Mouse (Mus musculus) bone marrow, adult 2 months (tissue): ENCODE measurements around the gene Uso1. TPM values are rescaled to one million over a fixed set of nuclear protein-coding genes. Genes with fewer than 3 reads are reported as not detected.
"Not testable (repeated sequence)": the region's sequence is repeated elsewhere in the genome, so short reads cannot be mapped to it uniquely, and the experiment has no call there.

Experiments used
- H3K27ac ChIP-seq: fragments of 200-500 bp; 2 replicates; pipeline ENCODE4 v1.5.1; 2012; ENCODE audit warnings: low read depth, mild to moderate bottlenecking, control low read depth, inconsistent platforms, low read length; ENCODE audit not compliant: control insufficient read depth, poor library complexity, insufficient read depth
- H3K4me1 ChIP-seq: fragments of 200-500 bp; 2 replicates; pipeline ENCODE4 v1.6.1; 2011; ENCODE audit warnings: low read length; ENCODE audit not compliant: control insufficient read depth, insufficient read depth
- H3K4me3 ChIP-seq: fragments of 200-500 bp; replicated peaks from 2 replicates; pipeline ENCODE3; 2011; ENCODE audit warnings: mild to moderate bottlenecking, low read depth, low read length, control low read depth; ENCODE audit not compliant: control insufficient read depth
- CTCF ChIP-seq: fragments of 200-500 bp; IDR thresholded peaks from 2 replicates; pipeline ENCODE4 v1.5.1; 2011; ENCODE audit warnings: low read length, control low read depth; ENCODE audit not compliant: control insufficient read depth, insufficient read depth
- POLR2A ChIP-seq: fragments of 200-500 bp; IDR thresholded peaks from 2 replicates; pipeline ENCODE4 v1.6.1; 2011; ENCODE audit warnings: low read depth, mild to moderate bottlenecking, control low read depth, low read length, borderline replicate concordance; ENCODE audit not compliant: control insufficient read depth
- WGBS: fragments of 180-500 bp; shearing (Covaris S2); methylation state at CpG from one replicate; pipeline ENCODE4 v1.1.7; 2018; 5-methylcytosine and 5-hydroxymethylcytosine counted together
- polyA plus RNA-seq: library from polyadenylated mRNA; stranded (reverse); fragments of >200 nt; gene quantifications from 2 replicates; pipeline ENCODE4 v1.2.4, GENCODE M21; 2011; ENCODE audit warnings: low replicate concordance; ENCODE audit not compliant: missing spikeins, insufficient read depth, insufficient read length

Uso1 gene
- polyA plus RNA-seq, 1 experiment, result 23.1 TPM

- Histone ChIP-seq H3K4me1 (peaks cover 2% of the 10 kb centered on the region), H3K27ac (no peak overlapping the region), H3K4me3 (no peak overlapping the region)
- 95% methylated on average over 4 of the region's 4 CpGs for WGBS
- TF ChIP-seq CTCF, result no peak; the same call in 1 of the 2 replicates
- no peak for TF ChIP-seq POLR2A
Observed at GRCm38 (mm10) chr5:92132127-92132526, 5.6 kb upstream of the Uso1 start.

- H3K4me1 ChIP-seq, H3K27ac ChIP-seq: not testable (repeated sequence)
- WGBS, result 75% methylated on average over 4 of the region's 4 CpGs
- H3K4me3 ChIP-seq, result peak overlapping the region; percentile 38
Observed at GRCm38 (mm10) chr5:92133006-92133405, 4.7 kb upstream of the Uso1 start.

GRCm38 (mm10) chr5:92134934-92135333 lies 2.8 kb upstream of the Uso1 start:
- no peak for TF ChIP-seq CTCF
- no peak for TF ChIP-seq POLR2A
- Histone ChIP-seq H3K4me3 (no peak overlapping the region), H3K27ac (no peak overlapping the region), H3K4me1 (peaks cover 4% of the 10 kb centered on the region)
- 68% methylated on average over 3 of the region's 3 CpGs for WGBS

GRCm38 (mm10) chr5:92136536-92137238 lies 1.1 kb upstream of the Uso1 start:
- Histone ChIP-seq H3K27ac (no peak overlapping the region), H3K4me1 (peaks cover 4% of the 10 kb centered on the region), H3K4me3 (no peak overlapping the region)
- 43% methylated on average over 9 of the region's 9 CpGs for WGBS
- no peak for TF ChIP-seq CTCF

- no peak for TF ChIP-seq POLR2A
- TF ChIP-seq CTCF, result no peak
- under 1% methylated on average over 43 of the region's 43 CpGs for WGBS
- Histone ChIP-seq H3K4me1 (peaks cover 4% of the 10 kb centered on the region), H3K27ac (peak overlapping the region; percentile 84), H3K4me3 (peak overlapping the region; percentile 69)
Observed at GRCm38 (mm10) chr5:92138093-92138621, 419 bp downstream of the Uso1 start.

- Histone ChIP-seq H3K4me1 (peaks cover 3% of the 10 kb centered on the region; the same call in 1 of the 2 replicates), H3K27ac (no peak overlapping the region), H3K4me3 (peak overlapping the region; percentile 38)
- no peak for TF ChIP-seq CTCF
- no peak for TF ChIP-seq POLR2A
- WGBS, result 21% methylated on average over 1 of the region's 1 CpGs
Observed at GRCm38 (mm10) chr5:92139191-92139590, 1.5 kb downstream of the Uso1 start.

GRCm38 (mm10) chr5:92141696-92142095 lies 4.0 kb downstream of the Uso1 start:
- H3K4me3 ChIP-seq, result no peak overlapping the region
- no peak overlapping the region for H3K27ac ChIP-seq
- H3K4me1 ChIP-seq, result peaks cover 4% of the 10 kb centered on the region; the same call in 1 of the 2 replicates
- TF ChIP-seq POLR2A (no peak), CTCF (no peak)
- WGBS, result 88% methylated on average over 5 of the region's 5 CpGs

GRCm38 (mm10) chr5:92142481-92142880 lies 4.7 kb downstream of the Uso1 start:
- 52% methylated on average over 3 of the region's 3 CpGs for WGBS
- Histone ChIP-seq H3K4me3 (no peak overlapping the region), H3K27ac (no peak overlapping the region), H3K4me1 (peaks cover 4% of the 10 kb centered on the region; the same call in 1 of the 2 replicates)
- no peak for TF ChIP-seq CTCF
- no peak for TF ChIP-seq POLR2A

- peaks cover 4% of the 10 kb centered on the region; the same call in 1 of the 2 replicates for H3K4me1 ChIP-seq
Observed at GRCm38 (mm10) chr5:92143665-92144064, 5.9 kb downstream of the Uso1 start.

More at GRCm38 (mm10) chr5:92143665-92144064, 5.9 kb downstream of the Uso1 start:
- H3K4me3 ChIP-seq, result no peak overlapping the region
- TF ChIP-seq POLR2A (no peak), CTCF (no peak)
- WGBS, result 89% methylated on average over 6 of the region's 6 CpGs
- no peak overlapping the region for H3K27ac ChIP-seq
